Mouse (Mus musculus) midbrain, embryonic 16.5 days (tissue): ENCODE measurements at regions not wholly inside any gene's neighbourhood (a gene's known extent, or its start where the extent isn't known, plus 50 kb on each side); places are given as distances from the start of the nearest gene placed in this dataset.

Source experiments
- ATAC-seq: fragments of 200-750 bp; cut with Nextera tagmentation; 2 replicates; pipeline ENCODE4 v1.8.0; 2017; ENCODE audit warnings: moderate TSS enrichment
- H3K27ac ChIP-seq: fragments of 300-500 bp; sonication (generic); 2 replicates; pipeline ENCODE4 v1.5.1; 2014; ENCODE audit warnings: mild to moderate bottlenecking, low read length, mixed read lengths
- H3K27me3 ChIP-seq: fragments of 300-500 bp; sonication (generic); 2 replicates; pipeline ENCODE4 v1.6.1; 2014; ENCODE audit warnings: low read depth, low read length, mixed read lengths; ENCODE audit not compliant: control insufficient read depth, insufficient read depth
- H3K36me3 ChIP-seq: fragments of 300-500 bp; sonication (generic); 2 replicates; pipeline ENCODE4 v1.6.1; 2014; ENCODE audit warnings: mild to moderate bottlenecking, low read length, moderate library complexity, mixed read lengths; ENCODE audit not compliant: control insufficient read depth, insufficient read depth
- H3K4me1 ChIP-seq: fragments of 300-500 bp; sonication (generic); 2 replicates; pipeline ENCODE4 v1.6.1; 2014; ENCODE audit warnings: mild to moderate bottlenecking, low read length, mixed read lengths; ENCODE audit not compliant: control insufficient read depth, insufficient read depth
- H3K4me2 ChIP-seq: fragments of 300-500 bp; sonication (generic); 2 replicates; pipeline ENCODE4 v1.6.1; 2014; ENCODE audit warnings: mild to moderate bottlenecking, low read length, mixed read lengths
- H3K4me3 ChIP-seq: fragments of 300-500 bp; sonication (generic); 2 replicates; pipeline ENCODE4 v1.5.1; 2014; ENCODE audit warnings: low read depth, mild to moderate bottlenecking, low read length, moderate library complexity, mixed read lengths
- H3K9ac ChIP-seq: fragments of 300-500 bp; sonication (generic); 2 replicates; pipeline ENCODE4 v1.6.1; 2014; ENCODE audit warnings: low read depth, low read length, mixed read lengths
- H3K9me3 ChIP-seq: fragments of 300-500 bp; sonication (generic); replicated peaks from 2 replicates; pipeline ENCODE4 v1.6.1; 2014; ENCODE audit warnings: mild to moderate bottlenecking, low read length, mixed read lengths; ENCODE audit not compliant: control insufficient read depth, poor library complexity, severe bottlenecking
- whole genome bisulfite sequencing: fragments of 180-500 bp; shearing (Covaris S2); extraction: QIAGEN DNeasy Blood & Tissue Kit; methylation state at CpG from one replicate; pipeline ENCODE4 v1.1.7; 2014; 5-methylcytosine and 5-hydroxymethylcytosine counted together

DNA sequence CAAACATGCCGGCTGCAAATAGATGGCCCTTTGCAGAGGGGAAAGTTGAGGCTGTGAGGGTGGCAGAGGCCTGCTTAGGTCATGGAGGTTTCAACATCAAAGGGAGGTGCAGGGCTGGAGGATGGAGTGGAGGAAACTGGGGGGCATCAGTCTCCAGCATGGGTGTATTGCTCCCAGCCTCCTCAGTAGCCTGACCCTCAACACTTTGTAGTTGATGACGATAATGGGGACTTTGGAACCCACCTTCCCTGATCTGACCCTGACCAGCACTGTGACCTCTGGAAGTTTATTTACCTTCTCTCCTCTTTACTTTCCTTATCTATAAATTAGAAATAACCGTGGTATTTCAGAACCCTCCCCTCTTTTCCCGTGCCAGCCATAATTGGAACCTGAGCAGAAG, 56.2 kb downstream of the Gm26897 start:
- no peak overlapping the region for H3K4me3 ChIP-seq
- no peaks in the 10 kb centered on the region for H3K36me3 ChIP-seq
- H3K27ac ChIP-seq, result no peak overlapping the region
- no peaks in the 10 kb centered on the region; the same call in 1 of the 2 replicates for H3K4me1 ChIP-seq
- ATAC-seq, result no peak
- 62% methylated on average over 4 of the region's 4 CpGs for WGBS
- H3K4me2 ChIP-seq, result no peak overlapping the region
- no peaks in the 10 kb centered on the region for H3K9me3 ChIP-seq
- H3K9ac ChIP-seq, result no peak overlapping the region
- H3K27me3 ChIP-seq, result no peaks in the 10 kb centered on the region

DNA sequence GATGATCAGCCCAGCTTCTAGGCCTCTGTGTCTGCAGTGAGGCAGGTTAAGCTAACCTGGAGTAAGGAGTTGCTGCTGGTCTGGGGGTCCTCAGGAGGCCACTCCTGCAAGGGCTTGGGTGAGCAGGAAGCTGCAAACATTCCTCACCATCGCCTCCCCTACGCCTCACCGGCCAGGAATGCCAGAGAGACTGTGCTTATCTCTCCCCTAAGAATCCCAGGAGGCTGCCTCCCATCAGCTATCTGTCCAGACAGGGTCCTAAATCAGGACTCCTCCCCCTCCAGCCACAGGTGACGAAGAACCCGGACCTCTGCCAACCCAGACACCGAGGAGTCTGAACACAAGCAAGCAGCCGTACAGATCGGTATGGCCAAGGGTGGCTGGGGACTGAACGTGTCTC, 56.8 kb downstream of the Gm26897 start:
- Histone ChIP-seq H3K9ac (no peak overlapping the region), H3K9me3 (no peaks in the 10 kb centered on the region), H3K4me1 (no peaks in the 10 kb centered on the region; the same call in 1 of the 2 replicates), H3K27me3 (no peaks in the 10 kb centered on the region), H3K36me3 (no peaks in the 10 kb centered on the region), H3K4me3 (no peak overlapping the region), H3K4me2 (no peak overlapping the region), H3K27ac (no peak overlapping the region)
- ATAC-seq, result no peak
- WGBS, result 76% methylated on average over 9 of the region's 9 CpGs

DNA sequence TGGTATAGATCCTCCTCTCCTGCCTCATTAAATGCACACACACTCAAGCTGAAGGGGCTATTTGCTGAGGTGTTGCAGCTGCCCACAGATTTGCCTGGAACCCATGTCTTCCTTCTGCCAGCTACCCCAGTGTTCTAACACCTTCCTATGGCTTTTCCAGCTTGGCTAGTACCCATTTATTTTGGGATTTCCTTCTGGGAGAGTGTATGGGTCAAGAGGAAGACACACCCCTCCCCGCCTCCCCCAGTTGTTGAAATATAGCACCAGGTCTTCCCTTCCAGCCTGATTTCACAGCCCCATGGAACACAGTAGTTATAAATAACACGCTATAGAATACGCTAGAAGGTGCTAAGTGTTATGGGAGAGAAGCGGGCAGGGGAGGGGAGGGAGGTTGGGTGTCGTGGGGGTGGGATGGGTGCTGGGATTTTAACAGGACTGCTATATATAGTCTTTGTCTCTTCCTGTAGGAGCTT, 57.4 kb downstream of the Gm26897 start:
- no peaks in the 10 kb centered on the region for H3K36me3 ChIP-seq
- H3K4me1 ChIP-seq, result no peaks in the 10 kb centered on the region; the same call in 1 of the 2 replicates
- H3K4me2 ChIP-seq, result no peak overlapping the region
- 84% methylated on average over 5 of the region's 5 CpGs for WGBS
- H3K4me3 ChIP-seq, result no peak overlapping the region
- H3K27ac ChIP-seq, result no peak overlapping the region
- no peaks in the 10 kb centered on the region for H3K9me3 ChIP-seq
- H3K27me3 ChIP-seq, result no peaks in the 10 kb centered on the region
- ATAC-seq, result no peak
- H3K9ac ChIP-seq, result no peak overlapping the region

DNA sequence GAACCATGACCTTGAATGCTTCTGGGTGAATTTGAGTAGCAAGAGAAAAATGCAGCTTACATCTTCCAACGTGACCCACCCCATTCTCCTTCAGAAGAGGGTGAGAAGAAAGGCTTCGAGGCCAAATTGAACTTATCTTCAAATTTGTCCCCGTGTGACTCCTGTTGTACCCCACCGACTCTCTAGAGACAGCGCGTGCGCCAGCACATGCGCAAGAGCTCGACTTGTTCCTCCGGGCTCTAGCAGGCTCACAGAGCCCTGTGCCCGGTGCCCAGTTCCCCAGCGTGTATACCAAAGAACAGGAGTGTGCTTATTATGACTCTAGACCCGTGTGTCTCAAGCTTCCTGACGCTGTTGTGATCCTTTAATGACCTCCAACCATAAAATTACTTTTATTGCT, 59.0 kb downstream of the Gm26897 start:
- no peak overlapping the region for H3K4me3 ChIP-seq
- H3K27ac ChIP-seq, result no peak overlapping the region
- H3K9me3 ChIP-seq, result no peaks in the 10 kb centered on the region
- H3K36me3 ChIP-seq, result no peaks in the 10 kb centered on the region
- 84% methylated on average over 14 of the region's 14 CpGs for WGBS
- H3K4me2 ChIP-seq, result no peak overlapping the region
- ATAC-seq, result no peak
- H3K4me1 ChIP-seq, result no peaks in the 10 kb centered on the region; the same call in 1 of the 2 replicates
- no peak overlapping the region for H3K9ac ChIP-seq
- H3K27me3 ChIP-seq, result no peaks in the 10 kb centered on the region; the same call in 1 of the 2 replicates

DNA sequence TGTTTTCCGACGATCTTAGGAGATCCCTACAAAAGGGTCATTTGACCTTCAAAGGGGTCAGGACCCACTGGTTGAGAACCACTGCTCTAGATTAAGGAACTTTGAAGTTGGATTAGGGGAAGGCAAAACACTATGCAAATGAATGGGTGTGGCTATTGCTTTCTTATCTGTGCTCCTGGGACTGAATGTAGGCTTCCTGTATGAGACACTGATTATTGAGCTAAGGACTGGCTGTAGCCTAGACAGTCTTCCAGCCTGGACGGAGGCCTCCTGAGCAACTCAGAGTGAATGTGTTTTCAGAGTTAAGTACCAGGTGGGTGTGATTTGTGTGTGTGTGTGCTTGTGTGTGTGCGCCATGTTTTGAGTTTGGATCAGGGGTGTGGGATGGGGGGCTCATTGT, 59.5 kb downstream of the Gm26897 start:
- no peaks in the 10 kb centered on the region for H3K9me3 ChIP-seq
- 86% methylated on average over 4 of the region's 4 CpGs for WGBS
- H3K9ac ChIP-seq, result no peak overlapping the region
- H3K36me3 ChIP-seq, result no peaks in the 10 kb centered on the region
- no peak overlapping the region for H3K27ac ChIP-seq
- H3K4me3 ChIP-seq, result no peak overlapping the region
- H3K4me2 ChIP-seq, result no peak overlapping the region
- no peaks in the 10 kb centered on the region; the same call in 1 of the 2 replicates for H3K4me1 ChIP-seq
- H3K27me3 ChIP-seq, result no peaks in the 10 kb centered on the region; the same call in 1 of the 2 replicates
- ATAC-seq, result no peak

DNA sequence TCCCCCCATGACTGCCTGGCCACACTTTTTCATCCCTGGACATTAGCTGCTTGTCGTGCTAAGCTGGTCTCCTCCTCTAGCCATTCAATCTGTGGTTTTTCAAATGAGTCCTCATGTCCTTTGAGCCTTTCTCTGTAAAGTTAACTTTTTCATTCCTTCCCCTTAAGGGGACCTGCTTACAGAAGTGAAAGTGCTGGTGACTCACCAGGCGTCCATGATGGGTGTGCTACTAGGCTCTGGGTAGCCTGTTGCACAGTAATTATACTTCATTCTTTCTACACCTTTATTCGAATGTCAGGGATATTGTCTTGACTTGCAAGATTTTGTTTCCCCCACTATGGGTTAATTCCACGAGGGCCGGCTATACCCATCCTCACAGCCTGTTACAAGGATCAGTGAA, 63.2 kb downstream of the Gm26897 start:
- Histone ChIP-seq H3K27ac (no peak overlapping the region), H3K4me3 (no peak overlapping the region), H3K4me1 (peaks cover 3% of the 10 kb centered on the region; the same call in 1 of the 2 replicates), H3K9ac (no peak overlapping the region), H3K9me3 (no peaks in the 10 kb centered on the region), H3K27me3 (no peaks in the 10 kb centered on the region; the same call in 1 of the 2 replicates), H3K36me3 (no peaks in the 10 kb centered on the region), H3K4me2 (no peak overlapping the region)
- WGBS, result 72% methylated on average over 5 of the region's 5 CpGs
- no peak for ATAC-seq

DNA sequence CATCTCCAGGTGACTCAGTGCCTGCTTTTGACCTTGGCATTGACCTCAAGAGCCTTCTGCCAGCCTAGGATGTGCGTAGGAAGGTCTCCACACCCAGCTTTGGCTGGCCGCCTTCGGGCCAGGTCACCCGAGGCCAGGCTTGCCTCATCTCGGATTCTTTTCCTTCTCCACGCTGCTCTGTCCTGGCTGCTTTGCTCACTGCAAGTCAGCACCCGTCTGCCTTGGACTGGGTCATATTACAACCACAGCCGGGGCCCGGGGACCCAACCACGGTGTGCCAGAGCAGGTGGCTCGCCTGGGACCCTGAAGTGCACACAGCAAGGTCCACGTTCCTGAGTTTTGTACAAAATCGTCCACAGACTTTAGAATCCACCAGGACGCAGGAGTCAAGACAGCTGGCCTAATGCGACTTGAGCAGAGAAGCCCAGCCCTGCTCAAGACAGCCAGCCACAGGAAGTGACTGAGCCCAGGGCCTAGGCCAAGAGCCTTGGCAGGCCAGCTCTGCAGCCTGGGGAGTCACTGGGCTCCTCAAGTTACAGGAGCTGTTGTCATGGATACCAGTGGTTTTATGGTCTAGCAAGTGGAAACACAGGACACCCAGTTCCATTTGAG, 66.1 kb downstream of the Gm26897 start:
- 55% methylated on average over 15 of the region's 15 CpGs for WGBS

DNA sequence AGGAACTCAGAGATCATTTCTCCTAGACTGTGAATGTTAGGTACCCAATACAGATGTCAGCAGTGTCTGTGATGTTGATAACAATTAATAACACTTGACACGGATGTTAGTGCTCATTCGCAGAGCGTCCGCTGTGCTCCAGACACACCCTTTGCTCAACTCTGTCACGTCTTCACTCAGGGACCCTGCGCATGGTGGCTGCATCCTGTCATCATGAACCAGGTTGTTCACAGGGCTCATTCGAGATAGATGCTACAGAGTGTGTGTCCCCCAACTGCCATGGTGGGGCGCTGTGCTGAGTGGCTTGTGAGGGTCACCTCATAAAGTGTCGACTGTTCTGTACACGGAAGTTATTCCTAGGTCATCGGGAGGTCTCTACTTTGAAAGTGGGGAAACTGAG, 66.8 kb downstream of the Gm26897 start:
- Histone ChIP-seq H3K9me3 (no peaks in the 10 kb centered on the region), H3K4me2 (no peak overlapping the region), H3K36me3 (no peaks in the 10 kb centered on the region), H3K9ac (no peak overlapping the region), H3K27ac (no peak overlapping the region), H3K27me3 (no peaks in the 10 kb centered on the region; the same call in 1 of the 2 replicates), H3K4me3 (no peak overlapping the region), H3K4me1 (peaks cover 3% of the 10 kb centered on the region; the same call in 1 of the 2 replicates)
- ATAC-seq, result no peak
- 84% methylated on average over 11 of the region's 11 CpGs for WGBS

More for the DNA sequence above, 66.1 kb downstream of the Gm26897 start:
- no peak overlapping the region for H3K4me2 ChIP-seq
- H3K9ac ChIP-seq, result no peak overlapping the region
- no peak for ATAC-seq
- no peak overlapping the region for H3K4me3 ChIP-seq
- no peaks in the 10 kb centered on the region for H3K36me3 ChIP-seq
- no peaks in the 10 kb centered on the region for H3K9me3 ChIP-seq
- H3K27me3 ChIP-seq, result no peaks in the 10 kb centered on the region; the same call in 1 of the 2 replicates
- peaks cover 3% of the 10 kb centered on the region; the same call in 1 of the 2 replicates for H3K4me1 ChIP-seq
- H3K27ac ChIP-seq, result no peak overlapping the region

DNA sequence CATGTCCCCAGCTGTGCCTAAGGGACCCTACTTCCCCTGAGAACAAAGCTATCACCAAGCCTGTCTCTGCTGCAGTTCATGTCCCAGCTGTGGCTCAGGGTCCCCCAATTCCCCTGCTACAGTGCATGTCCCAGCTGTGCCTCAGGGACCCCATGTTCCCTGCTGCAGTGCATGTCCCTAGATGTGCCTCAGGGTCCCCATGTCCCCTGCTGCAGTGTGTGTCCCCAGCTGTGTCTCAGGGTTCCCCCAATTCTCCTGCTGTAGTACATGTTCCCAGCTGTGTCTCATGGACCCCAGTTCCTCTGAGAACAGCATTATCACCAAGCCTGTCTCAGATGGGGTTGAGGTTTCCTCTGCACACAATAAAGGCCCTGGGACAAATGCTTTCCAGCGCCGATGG, 67.3 kb downstream of the Gm26897 start:
- no peak for ATAC-seq
- Histone ChIP-seq H3K4me2 (no peak overlapping the region), H3K9ac (no peak overlapping the region), H3K36me3 (no peaks in the 10 kb centered on the region), H3K27ac (no peak overlapping the region), H3K4me3 (no peak overlapping the region), H3K9me3 (no peaks in the 10 kb centered on the region), H3K27me3 (no peaks in the 10 kb centered on the region; the same call in 1 of the 2 replicates), H3K4me1 (peaks cover 3% of the 10 kb centered on the region; the same call in 1 of the 2 replicates)
- WGBS, result 69% methylated on average over 2 of the region's 2 CpGs
